In the genomic region with DNA sequence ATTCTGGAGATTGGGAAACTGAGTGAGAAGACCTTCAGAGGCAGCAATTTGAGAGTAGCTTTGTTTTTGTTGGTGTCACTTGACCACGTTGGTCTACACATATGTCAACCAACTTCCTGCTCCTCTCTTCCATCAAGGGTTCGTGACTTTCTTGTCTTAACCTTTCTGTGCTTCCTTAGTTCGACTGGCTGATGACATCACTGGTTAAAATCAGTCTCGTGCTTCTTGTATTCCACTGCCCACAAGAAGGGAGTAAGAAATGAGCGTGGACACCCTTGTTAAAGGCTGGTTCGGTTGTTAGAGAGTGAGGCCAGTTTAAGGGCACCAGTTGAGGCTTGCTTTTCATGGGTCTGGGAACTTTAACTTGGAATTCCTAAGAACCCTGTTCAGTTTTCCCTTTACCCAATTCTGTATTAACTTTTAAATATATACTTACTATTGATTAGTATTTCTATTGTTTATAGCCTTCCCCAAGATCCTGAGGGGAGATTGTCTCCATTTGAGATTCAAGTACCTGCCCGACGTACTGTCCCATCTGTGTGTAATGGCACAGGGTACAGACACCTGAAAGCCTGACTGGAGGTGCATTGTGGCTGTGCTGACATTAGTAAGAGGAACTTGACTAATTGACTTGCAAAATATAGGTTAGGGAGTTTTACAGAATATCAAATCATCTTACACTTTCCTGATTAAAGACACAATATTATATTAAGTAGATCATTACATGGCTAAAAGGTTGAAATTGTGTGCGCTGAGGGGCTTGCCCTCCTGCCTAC, we compare ENCODE assay signal across 21 mouse cellular contexts.
DNase-seq lines count a peak whose midpoint lies in the region; ATAC-seq and TF ChIP-seq lines count a peak whose summit lies in the region.
"Had no signal": no experiment of that assay in that cellular context is flagged by ENCODE, and none has a peak within 500 bp of the region (broad histone marks: within the 10 kb centered on the region; RNA-seq: fewer than 3 reads in every experiment).

No protein-coding gene starts in this region.

- no peak overlapping the region for H3K4me3 ChIP-seq in liver, embryonic 13.5 days (replicated peaks)
- no peak overlapping the region for H3K4me3 ChIP-seq in liver, embryonic 11.5 days (ENCODE audit: low read depth, low read length)
- H3K4me3 ChIP-seq in bone marrow, adult 2 months (replicated peaks; ENCODE audit: control insufficient read depth, low read depth, low read length), result no peak overlapping the region
- H3K4me3 ChIP-seq: embryonic facial prominence, embryonic 10.5 days; forebrain, embryonic 13.5 days; heart, embryonic 12.5 days; hindbrain, embryonic 10.5 days had no signal

- no peak for DNase-seq in liver, embryonic 13.5 days
- DNase-seq in liver, embryonic 11.5 days (ENCODE audit: low spot score), result no peak
- DNase-seq in spleen, postnatal 36 days (ENCODE audit: low spot score in 2 of 2), result peak; percentile 54 to 62
- DNase-seq in spleen, adult 12 weeks (ENCODE audit: low spot score), result no peak
- no peak for DNase-seq in heart, adult 18-20 months
- DNase-seq in urinary bladder, postnatal 14 days (ENCODE audit: low spot score), result no peak
- DNase-seq: adrenal gland, adult 2 months; adrenal gland, postnatal 25 days; cerebellum, adult 2 months; cerebellum, postnatal 10 days; forebrain, postnatal 0 days; gastrocnemius, postnatal 14 days had no signal

- H3K27ac ChIP-seq in liver, embryonic 13.5 days, result peak overlapping the region; percentile 66
- H3K27ac ChIP-seq in liver, embryonic 11.5 days (ENCODE audit: low read depth, low read length), result no peak overlapping the region
- peak overlapping the region; percentile 63; the same call in 1 of the 2 replicates for H3K27ac ChIP-seq in bone marrow, adult 2 months (ENCODE audit: control insufficient read depth, insufficient read depth, low read depth, low read length, poor library complexity)
- H3K27ac ChIP-seq: embryonic facial prominence, embryonic 10.5 days; forebrain, embryonic 13.5 days; hindbrain, embryonic 10.5 days; hindbrain, embryonic 14.5 days had no signal

- TF ChIP-seq POLR2A in bone marrow, adult 2 months (IDR thresholded peaks at IDR 0.05; ENCODE audit: borderline replicate concordance, control insufficient read depth, low read depth, low read length), result no peak

- TF ChIP-seq CTCF in bone marrow, adult 2 months (IDR thresholded peaks at IDR 0.05; ENCODE audit: control insufficient read depth, insufficient read depth, low read length), result no peak

- WGBS in liver, embryonic 13.5 days (ENCODE audit: insufficient replicate concordance), result 48% methylated on average over 9 of the region's 9 CpGs
- 61% methylated on average over 9 of the region's 9 CpGs for WGBS in liver, embryonic 11.5 days
- 34% methylated on average over 9 of the region's 9 CpGs for WGBS in bone marrow, adult 2 months

- no peak overlapping the region for H3K9ac ChIP-seq in liver, embryonic 13.5 days
- H3K9ac ChIP-seq in liver, embryonic 11.5 days (ENCODE audit: low read depth, low read length), result no peak overlapping the region
- H3K9ac ChIP-seq: forebrain, embryonic 13.5 days; forebrain, postnatal 0 days; heart, embryonic 12.5 days; hindbrain, embryonic 14.5 days had no signal

- H3K27me3 ChIP-seq in liver, embryonic 13.5 days, result no peaks in the 10 kb centered on the region
- H3K27me3 ChIP-seq in liver, embryonic 11.5 days (replicated peaks; ENCODE audit: control insufficient read depth, insufficient read depth, low read length), result no peaks in the 10 kb centered on the region
- H3K27me3 ChIP-seq: forebrain, embryonic 13.5 days; heart, embryonic 12.5 days had no signal

- H3K4me2 ChIP-seq in liver, embryonic 13.5 days, result no peak overlapping the region
- no peak overlapping the region for H3K4me2 ChIP-seq in liver, embryonic 11.5 days
- H3K4me2 ChIP-seq: forebrain, embryonic 13.5 days; heart, embryonic 12.5 days; hindbrain, embryonic 14.5 days had no signal

- peaks cover 48% of the 10 kb centered on the region for H3K36me3 ChIP-seq in liver, embryonic 13.5 days
- peaks cover 3% of the 10 kb centered on the region; the same call in 1 of the 2 replicates for H3K36me3 ChIP-seq in liver, embryonic 11.5 days (ENCODE audit: control insufficient read depth, insufficient read depth, low read length)
- H3K36me3 ChIP-seq: heart, embryonic 12.5 days had no signal

- peaks cover 6% of the 10 kb centered on the region; the same call in 1 of the 2 replicates for H3K9me3 ChIP-seq in liver, embryonic 13.5 days (replicated peaks)
- H3K9me3 ChIP-seq in liver, embryonic 11.5 days (ENCODE audit: control insufficient read depth, low read length), result no peaks in the 10 kb centered on the region
- H3K9me3 ChIP-seq: embryonic facial prominence, embryonic 10.5 days; forebrain, embryonic 13.5 days; heart, embryonic 12.5 days had no signal

- no peak for ATAC-seq in liver, embryonic 13.5 days (ENCODE audit: low read depth)
- ATAC-seq in liver, embryonic 11.5 days (replicated peaks; ENCODE audit: low FRiP score), result no peak
- ATAC-seq: activated CD4-positive, CD25-positive, alpha-beta regulatory T cell, adult 4 months; CD4-positive, CD25-positive, alpha-beta regulatory T cell, adult 4 months; forebrain, embryonic 13.5 days; forebrain, postnatal 0 days; Patski had no signal

- peaks cover 92% of the 10 kb centered on the region for H3K4me1 ChIP-seq in liver, embryonic 13.5 days (replicated peaks)
- H3K4me1 ChIP-seq in liver, embryonic 11.5 days (replicated peaks; ENCODE audit: control insufficient read depth, insufficient read depth, low read length), result peaks cover 47% of the 10 kb centered on the region
- peaks cover 18% of the 10 kb centered on the region for H3K4me1 ChIP-seq in bone marrow, adult 2 months (ENCODE audit: control insufficient read depth, insufficient read depth, low read length)

Comparison
In these comparisons a context has a peak if more than half of its experiments do, and no peak if none do; other contexts are left out.
1. DNase-seq: peak in spleen, postnatal 36 days (2 of 2); none in liver, embryonic 13.5 days (single experiment), liver, embryonic 11.5 days (single experiment), spleen, adult 12 weeks (single experiment), heart, adult 18-20 months (0 of 2) and urinary bladder, postnatal 14 days (single experiment).